Mouse (Mus musculus) brain, adult 10 weeks (tissue): ENCODE data around the gene Cstf3. TPM values are rescaled to one million over a fixed set of nuclear protein-coding genes. Genes with fewer than 3 reads are reported as not detected.

Source experiments
- polyA plus RNA-seq: library from polyadenylated mRNA; stranded (reverse); fragments of 350-450 nt; fragmentation: Illumina TruSeq; extraction: RNeasy Lipid Tissue Mini Kit (QIAGEN cat#74804); gene quantifications from one replicate; pipeline ENCODE4 v1.2.3, GENCODE M21; 2015; ENCODE audit warnings: low read depth, low replicate concordance

The Cstf3 gene
- polyA plus RNA-seq = 40.1 TPM

DNA sequence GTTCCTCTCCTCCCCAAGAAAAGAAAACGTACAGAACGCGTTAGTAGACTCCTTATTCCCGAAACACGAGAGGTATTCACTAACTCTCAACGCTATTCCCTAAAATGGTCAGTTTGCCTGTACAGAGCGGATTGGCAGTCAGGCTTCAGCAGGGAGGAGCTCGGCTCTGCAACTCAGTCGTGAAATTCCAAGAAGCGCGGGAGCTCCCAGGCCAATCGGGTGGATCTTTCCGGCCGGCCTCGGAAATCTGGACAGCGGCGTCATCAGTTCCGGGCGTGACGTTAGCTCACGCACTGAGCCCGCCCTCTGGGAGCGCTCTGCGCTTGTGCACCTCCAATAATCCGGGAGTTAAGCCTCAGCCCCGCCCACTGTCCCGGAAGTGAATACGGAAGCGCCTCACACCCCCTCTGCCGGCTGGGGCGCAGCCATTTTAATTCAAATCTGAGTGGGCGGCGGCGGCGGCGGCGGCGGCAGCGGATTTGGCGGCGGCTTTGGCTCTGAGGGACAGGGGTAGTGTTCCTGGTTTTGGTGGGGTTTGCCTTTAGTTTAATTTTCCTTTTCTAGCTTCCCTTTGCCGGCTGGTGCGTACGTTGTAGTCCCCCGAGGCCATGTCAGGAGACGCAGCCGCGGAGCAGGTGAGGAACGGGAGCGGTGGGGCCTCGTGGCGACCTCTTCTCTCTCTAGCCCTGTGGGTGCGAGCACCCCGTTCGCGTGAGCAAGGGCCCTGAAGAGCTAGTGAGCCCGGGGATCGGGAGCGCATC is at the start of gene Cstf3:
Gene Cstf3, plus strand, starts transcription at position 456 of the 761 bp plus-strand sequence.

GRCm38 (mm10) chr2:104711585-104712485 is 121.5 kb downstream of the Cstf3 start, which contains the start of gene Tcp11l1:
Gene Tcp11l1, minus strand, starts transcription at chr2:104712169.

Other genes with a start within 250 kb of the Cstf3 start
- gene D430041D05Rik, start 179.5 kb upstream of the Cstf3 start, polyA plus RNA-seq = 48.0 TPM
- 37.9 TPM for gene Hipk3, start 96.1 kb upstream of the Cstf3 start, polyA plus RNA-seq
- 15.5 TPM for gene Tcp11l1, start 121.6 kb downstream of the Cstf3 start, polyA plus RNA-seq
- not detected for gene Pin1rt1, start 125.9 kb downstream of the Cstf3 start, polyA plus RNA-seq
- 3.2 TPM for gene Depdc7, start 152.4 kb downstream of the Cstf3 start, polyA plus RNA-seq
- 6.4 TPM for gene Qser1, start 226.2 kb downstream of the Cstf3 start, polyA plus RNA-seq